Mouse (Mus musculus): ENCODE data around the gene Tmc3.

GRCm38 (mm10) chr7:83622582-83622981, 37.9 kb downstream of the Tmc3 start:
- TF ChIP-seq POLR2A (IDR thresholded peaks at IDR 0.05; ENCODE audit: insufficient read length, low read depth) = no peak
- no peak for TF ChIP-seq POLR2AphosphoS2 (IDR thresholded peaks at IDR 0.05; ENCODE audit: insufficient read length, low read depth)
- no peak for TF ChIP-seq REST (IDR thresholded peaks at IDR 0.05; ENCODE audit: insufficient read depth, insufficient read length)
- TF ChIP-seq TCF12 (IDR thresholded peaks at IDR 0.05; ENCODE audit: insufficient read depth, poor library complexity, severe bottlenecking) = no peak
- TF ChIP-seq SRF (IDR thresholded peaks at IDR 0.05; ENCODE audit: control insufficient read depth, insufficient read length, low read depth) = no peak
- no peak for TF ChIP-seq E2F4 (IDR thresholded peaks at IDR 0.05; ENCODE audit: insufficient read depth)
- TF ChIP-seq MAX (IDR thresholded peaks at IDR 0.05; ENCODE audit: low read depth) = no peak
- no peak for TF ChIP-seq USF1 (IDR thresholded peaks at IDR 0.05; ENCODE audit: low read depth)
- TF ChIP-seq CEBPB (IDR thresholded peaks at IDR 0.05; ENCODE audit: insufficient read depth, poor library complexity, severe bottlenecking) = no peak
- TF ChIP-seq MYOD1 (IDR thresholded peaks at IDR 0.05; ENCODE audit: control insufficient read depth in 1 of 3, insufficient read length in 2 of 3, low read depth in 2 of 3) = no peak
